Mouse (Mus musculus) neutrophil, adult 5-6 weeks (primary cell): ENCODE measurements around the gene Ecm1. TPM values are rescaled to one million over a fixed set of nuclear protein-coding genes. Genes with fewer than 3 reads are reported as not detected.

ENCODE experiments used
- ATAC-seq: fragments of 151-379, 151-347 bp; 2 replicates; pipeline ENCODE4 v1.8.0; 2017; ENCODE audit warnings: mild to moderate bottlenecking, moderate TSS enrichment; ENCODE audit not compliant: insufficient number of reproducible peaks, poor library complexity, low FRiP score, severe bottlenecking; ENCODE audit errors: extremely low read depth
- total RNA-seq: library from RNA; stranded (forward); fragments of 200-1000 nt; gene quantifications from 2 replicates; pipeline ENCODE4 v1.2.3, GENCODE M21; 2017

Ecm1 gene
- total RNA-seq: 3.8 and 4.5 TPM in 2 replicates

DNA sequence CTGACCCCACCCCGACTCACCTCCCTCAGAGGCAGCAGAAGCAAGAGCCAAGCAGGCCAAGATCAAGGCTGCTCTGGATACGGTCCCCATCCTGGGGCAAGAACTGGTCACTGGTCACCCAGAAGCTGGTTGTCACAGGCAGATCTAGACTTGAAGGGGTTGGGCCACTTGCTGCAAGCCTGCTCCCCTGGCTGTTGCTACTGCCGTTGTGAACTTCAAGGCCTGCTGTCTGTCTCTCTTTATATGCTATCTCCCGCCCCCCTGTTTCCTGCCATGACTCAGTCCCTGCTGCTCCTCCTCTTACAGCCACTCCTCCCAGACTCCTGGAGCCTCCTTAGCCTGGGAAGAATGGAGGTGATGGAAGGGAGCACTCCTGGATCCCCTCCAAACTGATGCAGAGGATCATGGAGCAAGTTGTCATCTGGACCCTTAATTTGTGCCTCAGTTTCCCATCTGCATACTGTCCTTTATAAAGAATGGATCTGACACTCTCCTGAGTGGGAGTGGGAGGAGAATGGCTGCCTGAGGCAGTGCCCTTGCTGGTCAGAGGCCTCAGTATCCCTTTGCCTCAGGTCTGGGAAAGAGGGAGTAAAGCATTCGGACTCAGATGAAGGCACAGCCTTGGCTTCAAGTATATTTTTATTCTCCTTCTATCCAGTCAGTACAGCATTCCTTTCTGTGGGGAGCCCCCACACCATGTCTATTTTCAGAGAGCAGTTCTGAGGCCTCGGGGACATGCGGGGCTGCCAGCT lies at the start of gene Ecm1:
Gene Ecm1, minus strand, starts transcription at position 217 of the 752 bp plus-strand sequence.
- no peak for ATAC-seq

DNA sequence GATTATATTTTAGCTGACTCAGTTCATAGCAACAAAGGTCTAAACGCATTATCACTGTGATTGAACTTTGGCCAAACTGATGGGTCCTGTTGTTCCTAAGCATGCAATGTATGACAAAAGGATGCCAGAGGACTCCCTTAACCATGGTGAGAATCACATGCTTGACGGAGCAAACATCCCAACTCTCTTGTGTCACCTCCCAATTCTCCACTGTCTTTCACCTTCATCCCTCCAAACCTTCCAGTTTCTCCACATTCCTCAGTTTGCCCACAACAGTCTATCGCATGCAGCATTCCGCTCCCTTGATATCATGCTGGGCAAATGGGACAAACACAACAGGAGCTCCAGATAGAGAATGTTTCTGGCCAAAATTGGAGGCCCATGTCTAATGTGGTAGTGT lies 46.1 kb upstream of the Ecm1 start:
- no peak for ATAC-seq

DNA sequence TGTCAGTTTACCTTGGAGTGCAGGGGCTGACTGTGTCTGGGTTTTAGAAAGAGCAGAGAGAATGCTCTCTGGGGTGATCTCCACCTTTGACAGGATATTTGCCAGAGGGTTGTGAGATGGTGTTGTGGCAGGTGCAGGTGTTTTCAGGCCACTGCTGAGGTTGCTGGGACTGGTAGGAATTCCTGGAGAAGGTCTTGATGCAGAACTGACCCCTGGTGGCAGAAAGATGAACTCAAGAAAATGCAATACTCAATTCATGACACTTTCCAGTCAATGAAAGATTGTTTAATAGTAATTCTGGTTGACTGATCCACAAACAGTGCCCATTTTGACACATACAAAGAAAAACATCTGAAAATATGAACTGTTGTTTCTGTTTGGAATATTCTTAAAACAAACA lies 32.6 kb upstream of the Ecm1 start:
- ATAC-seq: no peak

DNA sequence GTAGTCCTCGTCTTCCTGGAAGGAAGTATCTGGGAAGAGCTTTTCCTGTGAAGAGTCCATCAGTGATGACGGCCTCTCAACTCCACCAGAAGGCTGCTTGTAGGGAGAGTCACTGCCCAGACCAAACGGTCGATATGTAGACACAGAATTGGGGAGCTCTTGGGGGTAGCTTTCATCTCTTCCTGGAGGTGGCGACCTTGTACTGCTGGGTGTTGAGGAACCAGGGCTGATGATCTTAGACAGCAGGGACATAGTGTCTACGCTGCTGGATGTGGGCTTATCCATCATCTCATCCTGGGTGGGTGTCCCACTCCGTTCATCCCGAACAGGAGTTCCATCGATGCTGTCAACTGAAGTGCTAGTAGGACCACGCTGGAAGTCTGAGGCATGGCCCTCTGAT lies 26.2 kb upstream of the Ecm1 start:
- no peak for ATAC-seq

DNA sequence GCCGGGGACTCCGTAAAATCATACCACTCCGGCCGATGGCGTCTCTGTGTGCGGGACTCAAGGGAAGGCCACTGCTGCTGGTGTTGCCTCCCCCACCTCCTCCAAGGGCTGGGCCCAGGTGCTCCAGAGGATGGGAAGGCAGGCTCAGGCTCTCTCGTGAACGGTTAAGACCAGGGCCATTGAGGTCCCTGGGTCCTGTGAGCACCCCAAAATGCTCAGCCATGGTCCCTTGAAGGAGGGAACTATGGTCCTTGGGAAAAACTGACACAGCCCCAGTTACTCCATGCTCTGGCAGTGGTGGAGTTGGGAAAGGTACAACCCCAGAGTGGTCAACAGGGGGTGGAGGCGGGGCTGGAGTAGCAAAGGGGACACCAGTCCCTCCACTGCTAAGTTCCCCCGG lies 24.4 kb upstream of the Ecm1 start:
- no peak for ATAC-seq

DNA sequence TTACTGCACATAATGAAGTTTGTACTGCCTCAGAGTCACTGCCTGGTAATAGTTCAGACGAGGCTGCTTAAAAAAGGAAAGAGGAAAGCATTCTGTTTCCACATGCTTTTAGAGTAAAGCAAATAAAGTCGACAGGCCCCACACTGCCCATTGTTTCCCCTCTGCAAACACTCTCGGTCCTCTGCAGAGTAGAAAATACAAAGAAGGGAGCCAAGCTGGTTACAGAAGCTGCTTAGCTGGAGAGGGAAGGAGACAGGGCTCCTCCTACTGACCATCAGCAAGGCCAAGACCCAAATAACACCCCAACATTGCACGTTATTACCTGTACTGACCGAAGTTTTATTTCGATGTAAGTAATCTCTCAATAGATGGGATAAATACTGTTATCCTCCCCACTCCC lies 23.6 kb upstream of the Ecm1 start:
- no peak for ATAC-seq

DNA sequence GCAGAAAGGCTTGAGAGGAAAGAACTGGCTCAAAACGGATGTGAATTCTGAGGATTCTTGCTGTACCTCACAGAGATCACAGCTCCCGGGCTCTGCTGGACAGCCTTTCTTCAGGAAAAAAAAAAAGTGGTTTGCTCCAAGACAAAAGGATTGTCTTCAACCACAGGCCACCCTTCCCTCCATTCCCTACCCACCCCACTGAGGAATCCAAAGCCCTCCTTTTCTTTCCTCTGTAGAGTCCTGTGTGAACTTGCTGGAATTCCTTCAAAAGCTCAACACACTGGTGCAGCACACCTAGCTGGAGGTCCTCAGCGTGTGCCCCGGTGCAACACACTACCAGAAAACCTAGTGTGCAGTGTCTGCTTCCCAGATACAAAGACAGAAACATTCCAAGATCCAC lies 22.4 kb upstream of the Ecm1 start:
- ATAC-seq: no peak

DNA sequence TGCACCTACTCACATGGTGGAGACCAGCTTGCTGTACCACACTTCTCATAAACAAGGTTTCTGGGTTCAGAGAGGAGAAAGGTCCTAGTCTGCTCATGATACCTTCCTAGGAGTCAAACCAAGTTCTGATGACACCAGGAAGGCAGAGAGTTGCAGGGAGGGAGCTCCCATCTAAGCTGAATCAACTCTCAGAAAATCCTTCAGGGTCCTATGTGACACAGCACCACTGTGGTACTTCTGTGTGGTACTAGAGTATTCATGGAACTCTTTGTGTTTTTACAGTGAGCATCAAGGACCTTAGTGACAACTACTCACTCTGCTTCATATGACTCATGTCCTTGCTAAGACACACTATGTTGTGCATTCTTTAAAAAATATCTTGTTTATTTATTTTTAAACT lies 21.3 kb upstream of the Ecm1 start:
- no peak for ATAC-seq

DNA sequence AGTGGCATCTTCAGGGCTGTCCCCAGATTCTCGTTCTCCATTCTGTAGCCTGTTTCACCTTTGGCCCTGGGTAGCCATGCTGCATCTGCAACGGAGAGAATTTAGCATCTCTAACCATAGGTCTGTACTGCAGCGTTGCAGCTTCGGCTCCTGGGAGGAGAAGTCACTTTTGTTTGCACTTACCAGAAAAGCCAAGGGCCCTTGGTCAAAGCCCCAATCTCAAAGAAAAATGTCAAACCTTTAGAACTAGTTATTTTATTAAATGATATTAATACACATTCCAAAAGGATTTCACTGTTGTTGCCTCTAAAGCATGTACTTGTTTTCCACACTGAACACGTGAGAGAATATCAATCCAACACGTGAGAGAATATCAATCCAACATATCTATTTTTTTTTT lies 20.7 kb upstream of the Ecm1 start, which contains the start of gene Tars2:
Gene Tars2, minus strand, starts transcription at position 101 of the 400 bp plus-strand sequence.
- no peak for ATAC-seq

DNA sequence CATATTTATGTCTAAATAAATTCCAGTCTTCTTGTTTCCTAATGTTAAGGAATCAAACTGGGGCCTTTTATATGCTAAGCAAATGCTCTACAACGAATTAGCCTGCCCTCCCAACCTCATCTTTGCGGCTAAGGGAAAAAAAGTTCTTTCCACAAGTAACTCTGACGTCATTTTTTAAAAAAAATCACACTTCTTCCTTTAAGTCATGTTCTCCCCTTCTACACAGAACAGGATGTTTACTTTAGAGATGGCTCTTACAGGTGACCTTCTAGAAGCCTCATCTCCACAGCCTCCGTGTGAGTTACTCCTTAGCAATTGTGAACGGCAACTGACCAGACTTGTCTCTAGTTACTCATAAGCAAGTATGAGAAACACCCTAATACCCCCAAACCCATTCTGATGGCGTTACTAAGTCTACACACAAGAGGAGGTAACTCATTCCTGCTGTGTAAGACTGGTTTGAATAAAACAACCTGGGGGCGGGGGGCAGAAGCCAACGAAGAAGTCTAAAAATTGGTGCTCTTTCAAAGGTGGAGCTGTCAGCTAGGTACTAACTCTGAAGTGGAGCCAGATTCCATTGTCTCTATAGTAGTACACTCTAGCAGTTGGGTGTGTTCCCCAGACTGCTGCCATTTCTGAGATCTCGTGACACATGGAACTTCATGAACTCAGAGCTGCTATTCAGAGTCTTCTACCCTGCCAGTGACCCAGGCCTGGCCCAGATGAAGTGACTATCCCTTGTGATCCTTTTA lies 19.3 kb upstream of the Ecm1 start:
- ATAC-seq: no peak

DNA sequence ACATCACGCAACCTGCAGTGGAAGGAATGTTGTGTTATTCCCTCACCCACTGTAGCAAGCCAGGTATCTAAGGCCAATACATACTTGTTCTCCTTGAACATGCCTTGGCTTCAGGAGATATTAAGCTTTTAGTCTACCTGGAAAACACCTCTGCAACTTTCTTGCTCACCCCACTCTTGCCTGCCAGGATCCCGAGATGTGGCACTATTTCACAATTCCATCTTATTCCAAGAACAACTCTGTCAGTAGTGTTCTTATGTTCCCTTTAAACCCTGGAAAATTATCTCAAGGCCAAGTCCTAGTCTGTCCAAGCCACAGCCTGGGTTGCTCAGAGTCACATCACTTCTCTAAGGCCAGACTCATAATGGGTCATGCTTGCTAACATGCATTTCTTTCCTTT lies 17.4 kb upstream of the Ecm1 start:
- ATAC-seq: no peak

DNA sequence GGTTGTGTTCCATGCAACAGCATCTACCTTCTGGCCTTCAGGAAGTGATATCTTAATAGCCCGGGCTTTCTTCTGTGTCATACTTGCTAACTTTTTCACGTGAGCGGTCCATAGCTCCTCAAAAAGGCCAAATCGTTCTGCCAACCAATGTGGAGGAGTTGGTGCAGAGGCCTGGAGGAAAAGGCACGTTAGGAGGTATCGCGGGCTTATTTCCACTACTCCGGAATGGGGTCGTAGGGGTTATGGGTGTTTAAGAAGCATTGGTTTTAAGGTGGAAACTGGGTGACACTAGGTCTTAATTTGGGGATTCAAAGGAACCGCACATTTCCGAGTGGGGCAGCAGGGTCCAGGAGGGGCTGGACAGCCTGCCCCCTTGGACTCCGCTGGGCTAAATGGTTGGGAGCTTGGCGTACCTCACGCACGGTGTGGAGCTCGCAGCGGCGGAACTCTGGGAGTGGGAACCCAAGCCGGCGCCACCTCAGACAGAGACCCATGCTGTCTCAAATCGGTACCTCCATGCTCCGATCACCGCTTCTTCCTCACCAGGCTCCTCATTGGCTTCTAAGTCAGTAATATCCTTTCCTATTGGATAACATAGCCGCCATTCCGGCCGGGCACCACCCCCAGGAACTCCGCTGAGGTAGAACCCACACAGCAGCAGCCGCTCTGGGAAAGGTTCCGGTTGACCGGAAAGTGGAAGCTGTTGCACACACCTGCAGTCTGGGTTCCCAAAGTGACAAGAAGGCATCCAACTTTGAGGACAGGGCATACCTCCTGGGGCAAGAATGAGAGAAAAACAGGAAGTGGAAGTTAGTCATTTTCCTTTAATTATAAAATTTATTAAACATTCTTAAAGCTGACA lies 15.2 kb upstream of the Ecm1 start:
- peak; percentile 93 for ATAC-seq

DNA sequence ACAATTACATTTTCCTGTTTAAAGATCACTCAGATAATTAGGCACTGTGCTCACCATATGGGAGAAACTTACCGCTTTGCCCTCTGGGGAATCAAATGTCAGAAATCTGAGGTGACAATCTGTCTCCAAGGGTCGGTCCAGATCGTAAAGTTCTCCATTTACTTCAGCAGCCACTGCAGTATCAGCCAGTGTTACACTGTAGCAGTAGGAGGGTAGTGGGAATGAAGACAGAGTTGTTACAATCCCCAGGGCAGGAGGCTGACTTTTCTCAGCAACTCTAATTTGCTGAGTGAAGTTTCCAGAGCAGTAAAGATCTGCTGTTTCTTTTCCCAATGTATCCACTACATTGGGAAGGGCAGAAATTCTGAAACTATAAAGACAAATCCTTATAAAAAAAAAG lies 13.6 kb upstream of the Ecm1 start:
- no peak for ATAC-seq

DNA sequence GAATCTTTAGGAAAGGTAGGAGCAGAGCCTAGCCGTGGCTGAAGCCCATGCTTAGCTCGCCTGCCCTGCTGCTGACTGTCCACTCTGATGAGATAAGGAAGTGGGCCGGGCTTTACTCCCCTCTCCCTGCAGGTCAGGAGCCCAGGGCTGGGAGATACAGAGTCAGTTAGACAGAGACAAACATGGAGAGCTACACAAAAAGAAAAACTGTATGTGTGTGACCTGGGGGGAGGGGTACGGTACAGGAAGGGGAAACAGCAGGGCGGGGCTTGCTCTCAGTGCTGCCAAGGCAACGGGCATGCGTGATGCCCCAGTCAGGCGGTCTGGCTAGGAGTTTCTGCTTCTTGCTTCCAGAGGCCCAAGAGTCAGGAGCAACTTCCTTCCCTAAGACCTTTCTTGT lies 1.0 kb upstream of the Ecm1 start:
- ATAC-seq: no peak

DNA sequence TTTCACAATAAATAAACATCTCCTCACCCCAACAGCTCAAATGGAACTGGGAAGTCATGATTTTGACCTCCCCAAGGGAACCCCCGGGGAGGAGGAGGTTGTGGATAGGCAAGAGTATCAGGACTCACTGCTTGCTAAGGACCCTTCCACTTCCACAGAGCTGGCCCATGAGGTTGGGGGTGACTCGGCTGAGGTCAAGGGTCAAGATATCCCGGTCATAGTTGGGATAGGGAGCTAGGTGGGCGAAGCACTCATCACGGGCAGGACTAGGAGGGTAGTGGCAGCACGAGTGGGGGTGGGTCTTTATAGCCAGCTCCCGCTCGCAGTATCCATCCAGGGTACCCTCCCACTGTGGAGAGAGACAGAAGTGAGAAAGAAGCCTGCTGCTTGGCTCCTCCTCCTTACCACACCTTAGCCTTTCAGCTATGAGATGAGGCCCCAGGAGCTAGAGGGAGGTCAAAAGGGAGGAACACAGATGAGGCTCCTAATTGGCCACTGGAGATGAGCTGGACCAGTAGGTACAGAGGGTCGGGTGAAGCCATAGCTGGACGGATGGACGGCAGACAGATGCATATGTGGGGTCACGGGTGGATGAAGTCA lies 4.2 kb downstream of the Ecm1 start:
- ATAC-seq: no peak

DNA sequence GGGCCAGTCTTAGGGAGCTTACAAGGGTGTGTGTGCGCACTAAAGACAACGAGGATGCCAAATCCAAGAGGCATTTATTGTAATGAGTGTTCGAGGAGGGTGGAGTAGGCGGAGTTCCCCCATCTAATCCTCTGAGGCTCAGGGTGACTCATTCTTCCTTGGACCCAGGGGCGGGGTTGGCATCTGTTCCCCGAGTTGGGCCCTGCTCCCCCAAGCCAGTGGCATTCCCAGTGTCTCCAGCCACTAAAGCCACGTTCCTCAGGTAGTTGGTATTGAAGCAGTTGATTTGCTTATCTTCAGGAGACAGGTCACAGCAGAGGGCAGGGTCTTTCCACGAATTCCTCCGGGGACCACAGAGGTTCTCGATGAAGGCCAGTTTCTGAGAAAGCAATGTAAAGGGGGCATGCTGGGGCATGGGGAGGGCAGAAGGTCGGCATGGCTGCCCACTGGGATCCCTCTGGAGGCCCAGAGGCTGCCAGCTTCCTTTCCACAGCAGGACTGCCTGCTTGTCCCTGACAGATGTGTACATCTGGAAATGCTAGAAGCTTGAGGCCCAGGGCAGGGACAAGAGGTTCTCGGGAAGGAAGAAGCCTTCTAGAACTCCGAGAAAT lies 5.2 kb downstream of the Ecm1 start:
- no peak for ATAC-seq

DNA sequence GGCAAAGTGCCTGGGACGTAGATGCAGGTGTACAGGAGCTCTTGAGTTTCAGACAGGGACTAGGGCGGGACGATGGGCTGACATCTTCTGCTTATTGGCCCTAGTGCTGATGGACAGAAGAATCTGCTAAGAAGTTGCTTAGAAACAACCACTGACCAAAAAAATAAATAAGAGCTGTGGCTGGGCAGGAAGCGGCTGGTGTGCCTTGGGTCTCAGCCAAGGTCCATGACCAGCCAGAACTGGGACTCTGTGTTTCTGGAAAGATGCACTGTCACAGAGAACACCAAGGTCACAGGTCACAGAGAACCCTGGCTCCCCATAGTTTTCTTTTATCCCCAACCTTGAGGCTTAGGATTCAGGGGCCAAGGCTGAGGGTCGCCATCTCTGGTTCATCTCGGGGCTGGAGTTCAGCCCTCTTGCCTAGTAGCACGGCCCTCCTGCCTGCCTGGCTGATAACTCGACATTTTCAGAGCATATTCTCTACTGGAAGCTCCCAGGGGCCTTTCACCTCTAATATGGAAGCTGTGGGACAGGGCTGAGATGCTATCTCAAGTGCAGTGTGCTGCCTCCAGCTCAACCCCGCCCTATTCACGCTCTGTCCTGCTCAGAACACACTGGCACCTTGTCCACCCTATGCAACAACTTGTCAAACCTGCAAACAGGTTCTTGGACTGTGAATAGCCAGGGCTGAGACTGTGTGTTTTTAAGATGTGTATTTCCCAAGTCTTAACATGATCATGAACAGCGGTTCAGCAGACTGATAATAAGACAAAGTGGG lies 6.4 kb downstream of the Ecm1 start:
- ATAC-seq: no peak

DNA sequence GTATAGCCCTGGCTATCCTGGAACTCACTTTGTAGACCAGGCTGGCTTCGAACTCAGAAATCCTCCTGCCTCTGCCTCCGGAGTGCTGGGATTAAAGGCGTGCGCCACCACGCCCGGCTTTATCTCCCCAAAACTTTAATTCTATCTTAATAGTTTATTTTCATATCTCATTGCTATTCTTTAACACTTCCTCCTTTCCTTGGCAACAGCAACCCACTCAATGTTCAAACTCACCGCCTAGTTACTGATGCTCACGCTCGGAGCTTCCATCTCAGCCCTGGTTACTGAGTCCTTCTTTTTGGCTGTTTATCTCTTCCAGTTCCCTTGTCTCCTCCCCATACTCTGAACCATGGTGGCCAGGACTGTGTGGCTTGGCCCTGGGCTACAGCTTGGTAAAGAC lies 7.1 kb downstream of the Ecm1 start:
- ATAC-seq: no peak
